ENCODE assay signal across 8 mouse cellular contexts in the genomic region with DNA sequence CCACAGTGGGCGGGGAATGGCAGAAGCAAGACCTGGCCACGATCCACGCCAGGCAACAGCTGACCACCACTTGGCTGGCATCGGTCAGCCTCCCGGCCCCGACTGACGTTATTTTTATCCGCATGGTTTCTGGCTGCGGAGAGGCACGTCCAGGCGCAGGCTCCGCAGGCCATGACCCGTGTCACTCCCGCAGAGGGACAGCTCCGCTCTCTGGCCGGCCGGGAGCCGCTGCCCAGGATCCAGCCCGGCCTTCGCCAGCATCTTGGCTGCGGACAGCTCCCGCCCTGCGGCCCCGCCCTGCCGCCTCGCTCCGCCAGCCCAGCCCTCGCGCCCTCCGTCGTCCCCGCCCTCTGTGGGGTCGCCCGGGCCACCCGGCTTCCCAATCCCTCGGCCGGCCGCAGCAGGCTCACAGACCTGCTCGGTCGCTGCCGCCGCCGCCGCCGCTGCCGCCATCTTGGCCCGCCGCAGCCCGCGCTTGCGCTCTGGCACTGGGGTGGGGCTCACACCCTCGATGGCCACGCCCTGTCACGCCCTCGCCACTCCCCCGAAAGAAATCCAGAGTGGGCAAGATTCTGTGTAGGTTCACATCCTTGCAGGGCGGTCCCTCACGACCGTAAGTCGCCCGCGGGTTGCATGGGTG. TPM values are rescaled to one million over a fixed set of nuclear protein-coding genes. Genes with fewer than 3 reads are reported as not detected.
DNase-seq lines count a peak whose midpoint lies in the region; ATAC-seq and TF ChIP-seq lines count a peak whose summit lies in the region.

A gene (minus strand): TSS at position 530 of the 640 bp plus-strand sequence.

- DNase-seq in CH12.LX (ENCODE audit: extremely low read depth), result peak; percentile 73
- peak; percentile 90 to 93 for DNase-seq in heart, postnatal 14 days
- peak; percentile 84 to 86 for DNase-seq in layer of hippocampus, adult 18-20 months (ENCODE audit: low spot score in 2 of 2)
- DNase-seq in lung, adult 18-20 months, result peak; percentile 86
- peak; percentile 94 for DNase-seq in testis, postnatal 10 days (ENCODE audit: low spot score)

- peak within 1 kb of the TSS; percentile 54 for H3K9ac ChIP-seq in CH12.LX (ENCODE audit: insufficient read depth, low read depth)
- H3K9ac ChIP-seq in forebrain, embryonic 15.5 days (replicated peaks), result peak within 1 kb of the TSS; percentile 87
- H3K9ac ChIP-seq in neural tube, embryonic 15.5 days (replicated peaks), result peak within 1 kb of the TSS; percentile 87

- no peak for TF ChIP-seq EP300 in CH12.LX (IDR thresholded peaks at IDR 0.05; ENCODE audit: low read length)

- peak; percentile 71; the same call in 1 of the 2 replicates for TF ChIP-seq POLR2A in CH12.LX (IDR thresholded peaks at IDR 0.05; ENCODE audit: low read depth, low read length)

- in situ Hi-C loops in CH12.LX (cut with MboI; ENCODE audit: low pct_ligation_motif_present, low pct_unique_long_range_greater_than_20kb, low sequenced_read_pairs), result no loop called here

- peaks cover 10% of the 10 kb centered on the region for H3K27me3 ChIP-seq in CH12.LX (replicated peaks)
- H3K27me3 ChIP-seq in forebrain, embryonic 15.5 days, result peaks cover 35% of the 10 kb centered on the region
- H3K27me3 ChIP-seq in neural tube, embryonic 15.5 days (replicated peaks), result peaks cover 37% of the 10 kb centered on the region

- intact Hi-C loops in heart, postnatal 14 days (cut with DNase I), result no loop called here

- peak within 1 kb of the TSS; percentile 64 to 83 (median 74) for H3K4me3 ChIP-seq in CH12.LX (replicated peaks in 1 of 3; ENCODE audit: low read depth in 2 of 3, low read length in 2 of 3, poor library complexity in 1 of 3)
- H3K4me3 ChIP-seq in forebrain, embryonic 15.5 days, result peak within 1 kb of the TSS; percentile 82
- H3K4me3 ChIP-seq in neural tube, embryonic 15.5 days (replicated peaks), result peak within 1 kb of the TSS; percentile 87

- H3K27ac ChIP-seq in CH12.LX (ENCODE audit: insufficient read depth, low read depth), result no peak within 1 kb of the TSS
- H3K27ac ChIP-seq in forebrain, embryonic 15.5 days (replicated peaks), result 0 out of 2 replicates have a peak within 1 kb of the TSS, but pooled peaks have one; percentile 44
- peak within 1 kb of the TSS; percentile 56 for H3K27ac ChIP-seq in neural tube, embryonic 15.5 days (replicated peaks)

- no peak for TF ChIP-seq RAD21 in CH12.LX (IDR thresholded peaks at IDR 0.05; ENCODE audit: low read depth, low read length)

- ATAC-seq in cerebellum, adult (ENCODE audit: insufficient number of reproducible peaks, low FRiP score, low TSS enrichment), result peak; percentile 90
- peak; percentile 87 for ATAC-seq in forebrain, embryonic 15.5 days (replicated peaks)
- ATAC-seq in neural tube, embryonic 15.5 days (ENCODE audit: low FRiP score), result peak; percentile 91

- dilution Hi-C loops in CH12.LX (cut with MboI; ENCODE audit: extremely low pct_ligation_motif_present, extremely low pct_unique_long_range_greater_than_20kb, low sequenced_read_pairs), result no loop called here

- H3K36me3 ChIP-seq in CH12.LX (replicated peaks in 1 of 2; ENCODE audit: control insufficient read depth in 1 of 2, insufficient read depth in 1 of 2, low read length in 1 of 2), result peaks cover 0 to 19% of the 10 kb centered on the region in 2 experiments
- no peaks in the 10 kb centered on the region for H3K36me3 ChIP-seq in forebrain, embryonic 15.5 days
- peaks cover under 1% of the 10 kb centered on the region; the same call in 1 of the 2 replicates for H3K36me3 ChIP-seq in neural tube, embryonic 15.5 days

- H3K4me2 ChIP-seq in CH12.LX (ENCODE audit: insufficient read depth, low read depth, poor library complexity, severe bottlenecking), result peak within 1 kb of the TSS; percentile 83
- peak within 1 kb of the TSS; percentile 84 for H3K4me2 ChIP-seq in forebrain, embryonic 15.5 days (replicated peaks)
- peak within 1 kb of the TSS; percentile 73 for H3K4me2 ChIP-seq in neural tube, embryonic 15.5 days

- H3K79me2 ChIP-seq in CH12.LX (replicated peaks; ENCODE audit: control insufficient read depth, extremely low read depth, insufficient read depth, poor library complexity, severe bottlenecking), result no peaks in the 10 kb centered on the region

- peaks cover 0 to 14% of the 10 kb centered on the region in 2 experiments; a peak in 2 of 4 replicates for H3K4me1 ChIP-seq in CH12.LX (ENCODE audit: control insufficient read depth in 1 of 2, insufficient read depth in 2 of 2)
- peaks cover 30% of the 10 kb centered on the region for H3K4me1 ChIP-seq in forebrain, embryonic 15.5 days
- peaks cover 35% of the 10 kb centered on the region for H3K4me1 ChIP-seq in neural tube, embryonic 15.5 days

- H3K9me3 ChIP-seq in CH12.LX (replicated peaks; ENCODE audit: low read length), result no peaks in the 10 kb centered on the region
- no peaks in the 10 kb centered on the region for H3K9me3 ChIP-seq in forebrain, embryonic 15.5 days
- H3K9me3 ChIP-seq in neural tube, embryonic 15.5 days (replicated peaks), result no peaks in the 10 kb centered on the region

- TF ChIP-seq CTCF in CH12.LX (conservative IDR thresholded peaks at IDR 0.05 in 1 of 2, IDR thresholded peaks at IDR 0.05 in 1 of 2; ENCODE audit: low read depth in 2 of 2, low read length in 2 of 2), result no peak

- under 1% methylated on average over 62 of the region's 62 CpGs for WGBS in forebrain, embryonic 15.5 days
- WGBS in neural tube, embryonic 15.5 days, result under 1% methylated on average over 59 of the region's 62 CpGs

TF ChIP-seq in CH12.LX, 34 proteins besides CTCF, POLR2A, EP300 and RAD21:
- TF ChIP-seq NELFE (IDR thresholded peaks at IDR 0.05; ENCODE audit: low read depth, low read length), result peak; percentile 57; the same call in 1 of the 2 replicates
- TF ChIP-seq ZC3H11A (IDR thresholded peaks at IDR 0.05; ENCODE audit: low read depth, low read length), result no peak
- TF ChIP-seq NRF1 (IDR thresholded peaks at IDR 0.05; ENCODE audit: low read depth, low read length), result peak; percentile 94
- TF ChIP-seq MAFK (IDR thresholded peaks at IDR 0.05; ENCODE audit: insufficient replicate concordance, low read length), result no peak
- TF ChIP-seq ZNF384 (IDR thresholded peaks at IDR 0.05; ENCODE audit: low read depth, low read length), result no peak
- TF ChIP-seq RCOR1 (conservative IDR thresholded peaks at IDR 0.05; ENCODE audit: low read depth, low read length), result no peak
- TF ChIP-seq BHLHE40 (IDR thresholded peaks at IDR 0.05; ENCODE audit: low read depth, low read length), result no peak
- TF ChIP-seq IRF4 (IDR thresholded peaks at IDR 0.05; ENCODE audit: low read depth, low read length), result no peak
- TF ChIP-seq E2F4 (IDR thresholded peaks at IDR 0.05; ENCODE audit: insufficient replicate concordance, low read depth, low read length), result no peak
- TF ChIP-seq JUN (IDR thresholded peaks at IDR 0.05; ENCODE audit: insufficient read depth, low read depth, low read length), result no peak
- TF ChIP-seq GABPA (IDR thresholded peaks at IDR 0.05; ENCODE audit: insufficient replicate concordance, low read depth, low read length), result no peak
- peak; percentile 21; the same call in 1 of the 2 replicates for TF ChIP-seq MXI1 (IDR thresholded peaks at IDR 0.05; ENCODE audit: low read depth, low read length)
- TF ChIP-seq ZMIZ1 (IDR thresholded peaks at IDR 0.05; ENCODE audit: low read depth, low read length), result no peak
- no peak for TF ChIP-seq KAT2A (IDR thresholded peaks at IDR 0.05; ENCODE audit: insufficient replicate concordance, low read length)
- TF ChIP-seq ETS1 (conservative IDR thresholded peaks at IDR 0.05; ENCODE audit: low read depth, low read length), result no peak
- TF ChIP-seq TBP (conservative IDR thresholded peaks at IDR 0.05; ENCODE audit: low read depth, low read length), result no peak
- TF ChIP-seq ZKSCAN1 (IDR thresholded peaks at IDR 0.05; ENCODE audit: borderline replicate concordance, low read depth, low read length), result no peak
- peak; percentile 0; the same call in 1 of the 2 replicates for TF ChIP-seq SIN3A (IDR thresholded peaks at IDR 0.05; ENCODE audit: low read length)
- no peak for TF ChIP-seq USF2 (conservative IDR thresholded peaks at IDR 0.05; ENCODE audit: low read depth, low read length)
- no peak for TF ChIP-seq MAZ (IDR thresholded peaks at IDR 0.05; ENCODE audit: low read depth, low read length)
- TF ChIP-seq TCF12 (IDR thresholded peaks at IDR 0.05; ENCODE audit: low read depth, low read length), result peak; percentile 85

RNA-seq across cellular contexts. Expression of the gene that starts here (rescaled TPM):
- total RNA-seq in CH12.LX (2012; rRNA removed) (2.6 TPM in 2 replicates), CH12.LX (2014; rRNA removed) (4.6 and 4.7 TPM in 2 replicates)
- 8.5 and 10.4 TPM in 2 replicates for polyA plus RNA-seq in CH12.LX (2012; ENCODE audit: insufficient read length, low read depth)
- 25.3 and 25.4 TPM in 2 replicates for polyA plus RNA-seq in forebrain, embryonic 15.5 days (2015; fragmentation: Nextera tagmentation; extraction: Ambion mirVana)
- total RNA-seq in heart, postnatal 14 days (2021), result 10 to 100 TPM; 78.5 to 84.3 TPM
- total RNA-seq in layer of hippocampus, adult 18-20 months (2021), result 10 to 100 TPM; 43.0 to 45.5 TPM
- 51.5 and 55.5 TPM in 2 replicates for polyA plus RNA-seq in neural tube, embryonic 15.5 days (2015; fragmentation: Nextera tagmentation; extraction: Ambion mirVana)

Comparison
In these comparisons a context has a peak if more than half of its experiments do, and no peak if none do; other contexts are left out.
1. RNA of the gene that starts here (total RNA-seq): 78.5 to 84.3 TPM in heart, postnatal 14 days and 43.0 to 45.5 TPM in layer of hippocampus, adult 18-20 months; 2.6 to 4.7 TPM in CH12.LX; every median in the first group is over 4 times any median in the second.
2. Peak in every context shown above with its lines, with median percentiles within 50 percentile points of each other: DNase-seq, H3K4me2 ChIP-seq, H3K4me3 ChIP-seq, H3K9ac ChIP-seq and ATAC-seq.